Mouse (Mus musculus) embryonic fibroblast, embryonic 13.5 days (primary cell): ENCODE results near the gene Mrpl4. TPM values are rescaled to one million over a fixed set of nuclear protein-coding genes. Genes with fewer than 3 reads are reported as not detected.

Experiments
- H3K27ac ChIP-seq: 2 replicates; pipeline ENCODE4 v1.5.1; 2012; ENCODE audit warnings: low read length, control low read depth, inconsistent platforms; ENCODE audit not compliant: insufficient read depth
- H3K4me1 ChIP-seq: 2 replicates; pipeline ENCODE4 v1.6.1; 2011; ENCODE audit warnings: low read length; ENCODE audit not compliant: control insufficient read depth, insufficient read depth
- H3K4me3 ChIP-seq: 2 replicates; pipeline ENCODE4 v1.5.1; 2011; ENCODE audit warnings: mild to moderate bottlenecking, control low read depth, low read length; ENCODE audit not compliant: insufficient read depth
- CTCF ChIP-seq: IDR thresholded peaks from 2 replicates; pipeline ENCODE4 v1.5.1; 2011; ENCODE audit warnings: mild to moderate bottlenecking, control low read depth, low read length, moderate library complexity, borderline replicate concordance; ENCODE audit not compliant: insufficient read depth
- POLR2A ChIP-seq: IDR thresholded peaks from 2 replicates; pipeline ENCODE4 v1.6.1; 2011; ENCODE audit warnings: low read depth, mild to moderate bottlenecking, control low read depth, low read length, moderate library complexity
- polyA plus RNA-seq: library from polyadenylated mRNA; stranded (reverse); fragments of >200 nt; gene quantifications from 2 replicates; pipeline ENCODE4 v1.2.4, GENCODE M21; 2011; ENCODE audit warnings: low read depth; ENCODE audit not compliant: missing spikeins, insufficient read length

Gene Mrpl4
- polyA plus RNA-seq, 1 experiment, result 43.7 TPM

DNA sequence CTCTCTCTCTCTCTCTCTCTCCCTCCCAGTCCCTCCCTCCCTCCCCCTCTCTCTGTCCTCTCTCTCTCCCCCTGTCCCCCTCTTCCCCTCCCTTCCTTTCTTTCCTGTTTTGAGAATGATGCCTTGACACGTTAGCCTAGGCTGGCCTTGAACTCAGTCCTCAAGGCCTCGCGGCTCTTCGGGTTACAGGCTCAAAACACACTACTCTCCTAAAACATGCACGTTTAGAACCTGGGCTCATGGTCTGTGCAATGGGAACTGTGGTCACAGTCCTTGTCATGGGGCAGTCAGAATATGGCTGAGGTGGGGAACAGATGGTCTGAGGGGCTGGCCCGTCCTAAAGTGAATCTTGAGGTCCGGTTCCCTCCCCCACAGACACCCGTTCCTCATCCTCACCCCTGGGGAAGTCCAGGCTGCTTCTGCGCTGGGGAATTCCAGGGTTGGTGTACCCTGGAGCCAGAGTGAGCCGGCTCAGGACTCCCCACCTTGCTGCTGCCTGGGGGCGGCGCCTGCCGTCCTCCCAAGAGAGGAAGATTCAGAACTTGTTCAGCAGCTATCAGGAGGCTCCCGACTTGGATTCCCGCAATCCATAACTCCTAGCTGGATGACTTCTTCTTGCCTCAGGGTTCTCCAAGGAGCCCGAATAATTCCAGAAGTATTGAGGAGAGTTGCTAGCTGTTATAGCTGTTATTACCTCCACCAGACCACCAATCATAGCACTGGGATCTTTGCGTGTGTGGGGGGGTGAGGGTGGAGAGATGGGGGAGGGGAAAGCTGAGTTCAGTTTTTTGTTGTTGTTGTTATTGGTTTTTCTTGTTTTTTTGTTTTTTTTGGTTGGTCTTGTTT lies 14.0 kb downstream of the Mrpl4 start:
- H3K27ac ChIP-seq, result no peak overlapping the region
- H3K4me3 ChIP-seq, result 0 out of 2 replicates have a peak overlapping the region, but pooled peaks have one; percentile 9
- TF ChIP-seq POLR2A (no peak), CTCF (no peak)
- H3K4me1 ChIP-seq, result no peaks in the 10 kb centered on the region

DNA sequence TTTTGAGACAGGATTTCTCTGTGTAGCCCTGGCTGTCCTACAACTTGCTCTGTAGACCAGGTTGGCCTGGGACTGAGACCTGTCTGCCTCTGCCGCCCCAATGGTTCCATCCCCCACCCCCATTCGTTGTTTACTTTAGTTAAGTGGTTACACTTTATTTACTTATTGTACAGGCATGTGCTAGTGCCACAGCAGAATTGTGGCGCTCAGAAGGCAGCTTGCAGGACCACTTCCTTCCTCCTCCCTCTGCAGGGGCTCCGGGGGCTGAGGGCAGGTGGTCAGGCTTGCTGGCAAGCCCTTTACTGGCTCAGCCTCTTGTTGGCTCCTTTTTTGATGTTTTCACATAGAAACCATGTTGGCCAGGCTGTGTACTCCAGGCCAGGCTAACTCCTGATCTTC lies 14.6 kb downstream of the Mrpl4 start:
- no peak for TF ChIP-seq POLR2A
- no peak for TF ChIP-seq CTCF
- Histone ChIP-seq H3K4me3 (no peak overlapping the region), H3K27ac (no peak overlapping the region), H3K4me1 (no peaks in the 10 kb centered on the region)

DNA sequence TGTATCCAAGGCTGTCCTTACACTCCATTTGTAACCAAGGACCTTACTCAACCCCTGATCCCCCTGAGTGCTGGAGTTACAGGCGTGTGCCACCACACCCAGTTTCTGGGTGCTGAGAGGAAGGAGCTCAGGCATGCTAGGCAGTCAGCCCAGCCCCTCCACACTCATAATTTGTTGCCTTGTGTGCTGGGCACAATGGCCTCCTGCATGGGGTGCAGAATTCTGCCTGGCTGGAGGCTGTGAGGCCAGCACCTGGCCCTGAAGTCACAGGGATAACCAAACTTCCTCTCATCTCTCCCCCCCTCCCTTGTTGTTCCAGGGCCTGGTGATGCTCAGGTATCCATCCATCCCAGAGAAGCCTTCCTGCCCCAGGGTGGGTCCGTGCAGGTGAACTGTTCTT lies 16.1 kb downstream of the Mrpl4 start:
- Histone ChIP-seq H3K27ac (no peak overlapping the region), H3K4me3 (no peak overlapping the region), H3K4me1 (no peaks in the 10 kb centered on the region)
- TF ChIP-seq CTCF (no peak), POLR2A (no peak)

DNA sequence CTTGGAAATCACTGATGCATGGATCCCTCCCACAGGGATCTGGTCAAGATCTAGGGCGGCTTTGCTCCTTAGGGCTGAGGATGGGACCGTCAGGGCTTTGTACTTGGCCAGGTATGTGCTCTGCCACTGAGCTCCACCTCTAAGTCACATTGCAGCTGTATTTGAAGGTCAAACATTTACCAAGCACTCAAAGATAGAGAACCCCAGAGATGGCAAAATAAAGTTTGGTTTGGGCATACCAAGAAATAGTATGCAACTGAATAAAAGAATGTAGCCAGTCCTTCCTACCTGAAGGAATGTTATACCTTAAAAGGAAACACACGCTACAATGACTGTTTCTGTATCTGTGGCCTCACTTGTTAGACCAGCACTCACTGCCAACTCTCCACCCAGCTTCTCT lies 18.8 kb downstream of the Mrpl4 start:
- no peak overlapping the region for H3K27ac ChIP-seq
- H3K4me1 ChIP-seq, result no peaks in the 10 kb centered on the region
- no peak overlapping the region for H3K4me3 ChIP-seq
- no peak for TF ChIP-seq POLR2A
- no peak for TF ChIP-seq CTCF

DNA sequence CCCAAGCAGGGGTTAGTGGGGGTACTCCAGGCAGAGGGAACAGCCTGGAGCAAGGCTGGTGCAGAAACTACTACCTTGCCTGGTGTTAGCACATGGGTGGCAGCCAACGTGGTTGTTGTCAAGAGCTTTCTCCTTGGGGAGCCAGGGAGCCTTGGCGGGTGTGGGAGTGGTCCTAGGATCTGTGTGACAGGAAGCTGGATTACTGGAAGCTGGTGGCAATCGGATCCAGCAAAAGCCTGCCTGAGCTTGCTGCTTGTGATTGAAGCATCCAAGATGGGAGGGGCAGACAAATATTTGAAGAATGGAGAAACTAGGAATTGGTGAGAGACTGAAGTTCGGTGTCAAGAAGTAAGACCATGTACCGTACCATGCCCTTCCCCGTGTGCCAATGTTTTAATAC lies 19.8 kb downstream of the Mrpl4 start:
- TF ChIP-seq CTCF (no peak), POLR2A (no peak)

DNA sequence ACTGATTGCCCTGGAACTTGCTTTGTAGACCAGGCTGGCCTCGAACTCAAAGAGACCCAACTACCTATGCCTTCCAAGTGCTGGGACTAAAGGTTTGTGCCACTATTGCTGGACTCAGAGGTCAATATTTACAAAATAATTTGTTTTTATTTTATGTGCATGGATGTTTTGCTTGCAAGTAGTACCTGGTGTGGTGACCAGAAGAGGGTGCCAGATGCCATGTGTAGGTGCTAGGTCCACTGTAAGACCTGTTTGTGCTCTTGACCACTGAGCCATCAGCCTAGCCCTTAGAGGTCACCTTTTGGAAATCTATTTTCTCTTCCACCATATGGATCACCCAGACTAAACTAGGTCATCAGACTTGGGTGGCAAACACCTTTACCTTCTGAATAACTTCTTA lies 20.2 kb downstream of the Mrpl4 start:
- no peaks in the 10 kb centered on the region for H3K4me1 ChIP-seq
- H3K4me3 ChIP-seq, result no peak overlapping the region
- TF ChIP-seq POLR2A (no peak), CTCF (no peak; the same call in 1 of the 2 replicates)
- H3K27ac ChIP-seq, result no peak overlapping the region

More for the DNA sequence above, 19.8 kb downstream of the Mrpl4 start:
- Histone ChIP-seq H3K4me1 (no peaks in the 10 kb centered on the region), H3K4me3 (no peak overlapping the region), H3K27ac (no peak overlapping the region)

DNA sequence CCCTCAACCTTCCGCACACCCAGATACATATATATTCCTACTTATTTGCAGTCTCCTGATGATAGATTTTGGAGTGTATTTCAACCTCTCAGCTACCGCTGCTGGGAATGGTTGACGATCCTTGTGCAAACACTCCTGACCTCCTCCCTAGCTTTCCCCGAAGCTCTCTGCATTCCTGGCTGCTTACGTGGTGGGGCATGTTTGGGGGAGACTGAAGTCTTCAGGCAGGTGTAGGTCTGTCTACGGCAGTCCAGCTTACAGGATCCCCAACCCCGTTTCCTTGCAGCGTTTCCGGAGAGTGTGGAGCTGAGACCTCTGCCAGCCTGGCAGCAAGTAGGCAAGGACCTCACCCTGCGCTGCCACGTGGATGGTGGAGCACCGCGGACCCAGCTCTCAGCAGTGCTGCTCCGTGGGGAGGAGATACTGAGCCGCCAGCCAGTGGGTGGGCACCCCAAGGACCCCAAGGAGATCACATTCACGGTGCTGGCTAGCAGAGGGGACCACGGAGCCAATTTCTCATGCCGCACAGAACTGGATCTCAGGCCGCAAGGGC lies 22.8 kb downstream of the Mrpl4 start:
- no peak for TF ChIP-seq POLR2A
- TF ChIP-seq CTCF, result no peak
- H3K4me3 ChIP-seq, result no peak overlapping the region
- no peak overlapping the region for H3K27ac ChIP-seq
- no peaks in the 10 kb centered on the region for H3K4me1 ChIP-seq

DNA sequence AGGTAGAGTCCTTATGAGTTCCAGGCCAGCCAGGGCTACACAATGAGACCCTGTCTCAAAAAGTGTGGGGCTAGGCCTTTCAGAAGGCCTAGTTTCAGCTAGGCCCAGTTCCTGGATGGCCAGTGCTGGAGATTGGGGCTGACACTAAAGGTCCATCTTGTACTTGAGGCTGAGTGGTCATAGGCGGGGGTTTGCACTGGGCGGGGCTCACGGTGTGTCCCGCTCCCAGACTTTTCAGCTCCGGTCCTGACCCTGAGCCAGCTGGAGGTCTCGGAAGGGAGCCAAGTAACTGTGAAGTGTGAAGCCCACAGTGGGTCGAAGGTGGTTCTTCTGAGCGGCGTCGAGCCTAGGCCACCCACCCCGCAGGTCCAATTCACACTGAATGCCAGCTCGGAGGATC lies 24.3 kb downstream of the Mrpl4 start:
- Histone ChIP-seq H3K4me3 (no peak overlapping the region), H3K4me1 (no peaks in the 10 kb centered on the region), H3K27ac (no peak overlapping the region)
- no peak for TF ChIP-seq POLR2A
- no peak for TF ChIP-seq CTCF

DNA sequence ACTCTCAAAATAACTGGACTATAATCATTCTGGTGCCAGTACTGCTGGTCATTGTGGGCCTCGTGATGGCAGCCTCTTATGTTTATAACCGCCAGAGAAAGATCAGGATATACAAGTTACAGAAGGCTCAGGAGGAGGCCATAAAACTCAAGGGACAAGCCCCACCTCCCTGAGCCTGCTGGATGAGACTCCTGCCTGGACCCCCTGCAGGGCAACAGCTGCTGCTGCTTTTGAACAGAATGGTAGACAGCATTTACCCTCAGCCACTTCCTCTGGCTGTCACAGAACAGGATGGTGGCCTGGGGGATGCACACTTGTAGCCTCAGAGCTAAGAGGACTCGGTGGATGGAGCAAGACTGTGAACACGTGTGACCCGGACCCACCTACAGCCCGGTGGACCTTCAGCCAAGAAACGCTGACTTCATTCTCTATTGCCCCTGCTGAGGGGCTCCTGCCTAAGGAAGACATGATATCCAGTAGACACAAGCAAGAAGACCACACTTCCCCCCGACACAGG lies 25.3 kb downstream of the Mrpl4 start:
- TF ChIP-seq CTCF, result no peak
- TF ChIP-seq POLR2A, result no peak
- H3K27ac ChIP-seq, result no peak overlapping the region
- no peak overlapping the region for H3K4me3 ChIP-seq
- no peaks in the 10 kb centered on the region for H3K4me1 ChIP-seq

DNA sequence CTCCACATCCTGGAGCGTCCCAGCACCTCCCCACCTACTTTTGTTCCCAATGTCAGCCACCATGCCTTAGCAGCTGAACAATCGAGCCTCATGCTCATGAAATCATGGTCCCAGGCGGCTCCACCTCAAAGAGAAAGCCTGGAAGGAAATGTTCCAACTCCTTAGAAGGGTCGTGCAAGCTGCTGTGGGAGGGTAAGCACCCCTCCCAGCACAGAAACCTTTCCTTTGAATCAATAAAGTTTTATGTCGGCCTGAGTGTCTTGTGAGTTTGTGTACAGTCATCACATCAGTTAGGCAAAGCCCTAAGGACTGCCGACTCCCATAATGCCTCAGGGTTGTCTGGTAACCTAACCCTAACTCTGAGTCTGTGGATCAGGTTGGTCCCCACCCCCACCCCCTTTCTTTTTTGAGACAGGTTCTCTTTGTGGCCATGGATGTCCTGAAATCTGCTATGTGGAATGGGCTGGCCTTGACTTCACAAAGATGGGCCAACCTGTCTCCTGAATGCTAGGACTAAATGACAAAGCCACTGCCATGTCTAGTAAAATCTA lies 26.1 kb downstream of the Mrpl4 start:
- no peak for TF ChIP-seq POLR2A
- TF ChIP-seq CTCF, result no peak

More for the DNA sequence above, 26.1 kb downstream of the Mrpl4 start:
- Histone ChIP-seq H3K27ac (no peak overlapping the region), H3K4me3 (no peak overlapping the region), H3K4me1 (no peaks in the 10 kb centered on the region)
